Mouse (Mus musculus): ENCODE results near the gene Wdpcp.

Gene Wdpcp

DNA sequence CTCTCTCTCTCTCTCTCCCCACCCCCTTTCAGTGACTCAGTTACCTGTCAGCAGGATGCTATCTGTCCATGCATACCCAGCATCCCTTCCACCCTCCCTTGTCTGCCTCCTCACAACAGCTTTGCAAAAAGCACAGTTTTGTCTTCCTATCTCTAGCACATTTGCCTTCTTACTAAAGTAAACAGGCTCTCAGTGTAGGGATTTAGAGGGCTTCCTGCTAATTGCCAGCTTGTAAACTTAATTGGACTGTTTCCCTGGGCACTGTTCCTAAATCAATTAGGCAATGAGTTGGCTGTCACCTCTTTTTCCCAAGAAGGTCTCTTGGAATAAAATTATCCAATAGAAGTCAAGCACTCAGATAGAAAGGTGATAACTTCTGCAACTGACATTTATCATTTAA is 141.5 kb downstream of the Wdpcp start:
- in situ Hi-C loops (cut with MboI; ENCODE audit: low pct_unique_long_range_greater_than_20kb in 1 of 2, low sequenced_read_pairs in 2 of 2, unreplicated experiment in 1 of 2) = no loop called here

DNA sequence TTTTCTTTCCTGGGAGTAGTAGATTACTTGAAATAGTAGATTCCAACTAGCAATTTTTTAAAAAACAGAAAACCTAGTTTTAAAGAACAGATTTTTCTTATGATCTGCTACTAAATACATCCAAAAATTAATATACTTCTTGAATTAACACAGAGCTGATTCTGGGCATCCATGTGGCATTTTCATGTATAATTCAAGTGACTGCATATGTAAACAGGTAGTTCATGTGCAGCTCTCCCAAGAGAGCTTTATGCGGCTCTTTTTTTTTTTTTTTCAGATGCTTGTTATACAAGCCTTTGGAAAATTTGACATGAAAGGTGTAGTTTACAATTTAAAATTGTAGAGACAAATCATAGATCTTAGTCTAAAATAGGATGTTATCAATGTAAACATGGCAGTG is 142.0 kb downstream of the Wdpcp start:
- in situ Hi-C loops (cut with MboI; ENCODE audit: low pct_unique_long_range_greater_than_20kb in 1 of 2, low sequenced_read_pairs in 2 of 2, unreplicated experiment in 1 of 2) = no loop called here

DNA sequence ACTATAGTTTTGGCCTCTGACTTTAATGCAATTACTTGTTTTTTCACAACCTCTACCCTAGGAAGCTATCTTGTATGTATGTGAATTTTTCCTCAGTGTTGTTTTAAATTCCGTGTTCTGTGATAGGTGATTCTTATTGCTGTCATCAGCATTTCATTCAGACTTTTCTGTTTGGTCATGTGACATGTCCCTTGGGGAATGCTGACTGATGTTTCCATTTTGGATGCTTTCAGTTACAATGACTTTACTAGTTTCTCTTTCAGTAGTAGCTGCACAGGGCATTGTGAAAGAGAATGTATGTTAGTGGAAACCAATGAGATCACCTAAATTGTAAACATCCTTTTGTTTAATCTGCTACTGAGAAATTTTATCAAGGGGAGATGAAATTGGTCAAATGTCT is 154.3 kb downstream of the Wdpcp start:
- in situ Hi-C loops (cut with MboI; ENCODE audit: low pct_unique_long_range_greater_than_20kb in 1 of 2, low sequenced_read_pairs in 2 of 2, unreplicated experiment in 1 of 2) = no loop called here

DNA sequence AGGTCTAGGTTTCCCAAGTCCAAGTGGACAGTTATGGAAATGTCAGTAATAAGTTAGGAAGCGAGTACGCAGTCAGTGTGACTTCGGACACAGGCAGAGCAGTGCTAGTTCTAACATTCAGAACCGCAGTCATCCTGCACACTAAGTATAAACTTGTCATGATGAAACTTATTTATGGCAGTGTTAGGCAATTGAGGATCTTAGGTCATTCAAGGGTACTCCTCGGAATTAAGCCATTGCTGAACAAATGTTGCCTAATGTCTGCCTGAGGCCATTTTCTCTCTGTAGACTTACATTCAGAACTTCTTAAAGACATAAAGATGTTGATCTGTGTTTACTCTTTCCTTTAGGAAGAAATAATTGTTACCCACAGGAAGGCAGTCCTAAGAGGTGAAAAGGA is 157.0 kb downstream of the Wdpcp start:
- in situ Hi-C loops (cut with MboI; ENCODE audit: low pct_unique_long_range_greater_than_20kb in 1 of 2, low sequenced_read_pairs in 2 of 2, unreplicated experiment in 1 of 2) = no loop called here

DNA sequence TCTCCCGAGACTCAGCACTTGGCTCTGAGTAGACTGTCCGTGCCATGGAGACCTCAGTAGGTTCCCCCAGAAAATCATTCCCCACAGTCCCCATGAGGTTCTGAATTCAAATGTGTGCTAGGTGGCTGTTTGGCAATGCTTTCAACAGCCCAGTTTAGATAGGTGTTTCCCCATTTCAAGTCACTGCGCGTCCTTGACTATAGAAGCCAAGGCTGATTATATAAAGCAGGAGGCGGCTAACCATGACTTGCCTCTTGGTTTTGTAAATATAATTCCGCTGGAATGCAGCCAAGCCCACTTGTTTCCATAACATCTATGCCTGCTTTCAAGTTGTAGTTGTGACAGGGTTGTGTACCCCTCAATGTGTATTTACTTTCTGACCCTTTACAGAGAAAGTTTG is 157.9 kb downstream of the Wdpcp start:
- in situ Hi-C loops (cut with MboI; ENCODE audit: low pct_unique_long_range_greater_than_20kb in 1 of 2, low sequenced_read_pairs in 2 of 2, unreplicated experiment in 1 of 2) = no loop called here

DNA sequence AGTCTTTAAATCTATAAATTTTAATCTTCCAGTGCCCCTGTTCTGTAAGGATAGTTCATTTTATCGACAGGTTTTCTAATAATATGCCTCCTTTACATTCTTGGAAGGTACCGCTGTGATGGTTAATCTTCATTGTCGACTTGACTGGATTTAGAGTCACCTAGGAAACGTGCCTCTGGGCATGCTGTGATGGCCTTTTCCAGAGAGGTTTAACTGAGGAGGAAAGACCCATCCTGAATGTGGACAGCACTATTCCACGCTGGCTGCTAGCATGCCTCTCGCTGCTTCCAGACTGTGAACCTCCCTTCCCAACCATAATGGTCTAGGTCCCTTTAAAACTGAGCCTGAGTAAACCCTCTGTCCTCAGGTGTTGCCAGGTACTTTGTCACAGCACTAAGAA is 163.2 kb downstream of the Wdpcp start:
- in situ Hi-C loops (cut with MboI; ENCODE audit: low pct_unique_long_range_greater_than_20kb in 1 of 2, low sequenced_read_pairs in 2 of 2, unreplicated experiment in 1 of 2) = no loop called here

DNA sequence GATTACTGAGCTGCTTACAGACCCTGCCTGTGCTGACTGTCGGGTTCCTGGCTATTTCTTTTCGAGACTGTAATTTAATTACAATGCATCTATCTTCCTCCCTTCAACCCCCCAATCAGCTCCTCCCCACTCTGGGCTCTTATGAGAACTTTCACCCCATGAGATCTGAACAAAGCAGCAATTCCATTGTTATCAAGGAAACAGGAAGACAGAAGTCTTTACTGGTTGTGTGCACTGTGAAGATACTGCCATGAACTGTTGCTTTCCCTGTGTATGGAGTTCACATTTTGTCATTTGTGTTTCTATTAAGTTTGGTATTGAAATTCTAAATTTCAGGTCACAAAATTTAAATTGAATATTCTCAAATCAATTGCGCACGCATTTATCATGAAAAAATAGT is 177.5 kb downstream of the Wdpcp start:
- in situ Hi-C loops (cut with MboI; ENCODE audit: low pct_unique_long_range_greater_than_20kb in 1 of 2, low sequenced_read_pairs in 2 of 2, unreplicated experiment in 1 of 2) = no loop called here

DNA sequence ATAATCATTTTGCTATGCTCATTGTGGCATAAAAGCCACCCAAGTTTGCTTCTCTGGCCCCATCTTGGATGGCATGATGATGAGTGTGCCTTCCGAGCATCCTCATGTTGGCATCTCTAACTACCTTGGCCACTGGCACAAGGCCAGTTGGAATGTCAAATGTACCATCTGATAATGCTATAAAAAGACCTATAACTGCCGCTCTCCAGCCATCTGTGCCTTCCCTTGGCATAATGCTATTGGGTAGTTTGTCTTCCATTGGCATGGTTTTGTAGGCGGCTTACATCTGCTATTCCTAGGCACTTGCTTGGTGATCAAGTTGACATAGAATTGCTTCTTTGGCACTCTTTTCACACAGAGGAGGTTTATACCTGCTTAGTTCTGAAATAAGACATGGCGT is 191.2 kb downstream of the Wdpcp start:
- in situ Hi-C loops (cut with MboI; ENCODE audit: low pct_unique_long_range_greater_than_20kb in 1 of 2, low sequenced_read_pairs in 2 of 2, unreplicated experiment in 1 of 2) = no loop called here

DNA sequence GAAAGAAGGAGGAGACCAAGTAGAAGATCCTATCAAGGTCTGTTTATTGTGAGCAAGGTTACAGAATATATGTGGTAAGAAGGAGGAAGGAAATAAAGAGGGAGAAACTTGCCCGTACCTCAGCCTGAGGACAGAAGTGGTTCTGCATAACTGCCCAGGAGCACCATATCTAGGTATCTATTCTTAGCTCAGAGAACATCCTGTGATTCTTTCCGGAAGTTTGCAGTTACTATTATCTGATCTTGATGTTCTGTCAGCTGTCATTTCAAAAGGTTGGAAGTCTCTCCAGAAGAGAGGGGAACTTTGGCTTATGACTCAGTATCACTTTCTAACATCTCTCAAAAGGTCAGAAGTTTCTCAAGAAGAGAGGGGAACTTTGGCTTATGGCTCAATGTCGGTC is 216.8 kb downstream of the Wdpcp start:
- in situ Hi-C loops (cut with MboI; ENCODE audit: low pct_unique_long_range_greater_than_20kb in 1 of 2, low sequenced_read_pairs in 2 of 2, unreplicated experiment in 1 of 2) = no loop called here

DNA sequence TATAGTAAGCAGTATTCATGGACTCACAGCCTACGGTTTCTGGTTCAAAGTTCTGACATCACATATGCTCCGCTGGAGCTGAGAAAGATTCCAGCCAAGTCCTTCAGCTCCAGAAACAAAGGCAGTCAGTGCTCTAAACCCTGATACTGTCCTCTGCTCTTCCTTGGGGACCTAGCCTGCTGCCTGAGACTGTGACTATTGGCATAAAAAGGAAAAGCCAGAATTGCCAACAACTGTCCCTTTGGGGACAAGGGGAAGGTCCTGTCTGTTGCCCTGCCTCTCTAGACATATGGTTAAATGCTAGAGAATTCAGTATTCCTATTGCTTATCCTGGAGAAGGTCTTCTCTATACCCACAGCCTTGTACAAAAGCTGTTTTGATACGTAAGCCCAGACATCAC is 252.9 kb downstream of the Wdpcp start:
- in situ Hi-C loops (cut with MboI; ENCODE audit: low pct_unique_long_range_greater_than_20kb in 1 of 2, low sequenced_read_pairs in 2 of 2, unreplicated experiment in 1 of 2) = no loop called here

DNA sequence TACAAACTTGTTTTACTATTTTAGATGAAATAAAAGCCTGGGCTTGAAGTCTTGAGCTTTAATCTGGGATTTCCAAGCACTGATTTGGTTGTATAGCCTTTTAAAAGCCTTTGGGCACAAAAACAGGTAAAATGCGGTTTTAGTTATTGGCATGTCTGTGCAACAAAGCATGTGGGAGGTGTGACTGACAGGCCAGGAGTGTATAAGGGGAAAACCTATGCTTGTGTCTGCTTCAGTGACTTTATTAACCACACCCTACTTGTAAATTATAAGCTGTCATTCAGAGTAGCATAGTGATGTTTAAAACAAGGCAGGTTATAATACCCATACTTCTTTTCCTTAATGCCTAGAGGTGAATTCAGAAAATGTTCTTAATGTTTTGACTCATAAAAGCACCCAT is 254.5 kb downstream of the Wdpcp start:
- in situ Hi-C loops (cut with MboI; ENCODE audit: low pct_unique_long_range_greater_than_20kb in 1 of 2, low sequenced_read_pairs in 2 of 2, unreplicated experiment in 1 of 2) = no loop called here

DNA sequence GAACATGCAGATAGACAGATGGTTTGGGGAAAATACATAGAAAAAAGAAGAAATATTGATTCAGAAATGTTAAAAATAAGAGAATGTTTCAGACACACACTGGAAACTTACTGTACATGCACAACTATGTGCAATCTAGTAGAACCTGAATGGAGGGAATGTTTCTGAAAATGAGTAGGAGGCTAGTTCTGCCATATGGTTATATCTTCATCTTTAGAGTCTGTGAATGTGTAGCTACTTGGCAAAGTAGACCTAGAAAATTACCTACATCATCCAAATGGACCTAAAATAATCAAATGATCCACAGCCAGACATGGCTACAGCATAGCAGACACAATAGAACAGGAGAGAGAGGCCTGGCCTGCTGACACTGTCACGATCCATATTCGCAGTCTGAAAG is 275.0 kb downstream of the Wdpcp start:
- in situ Hi-C loops (cut with MboI; ENCODE audit: low pct_unique_long_range_greater_than_20kb in 1 of 2, low sequenced_read_pairs in 2 of 2, unreplicated experiment in 1 of 2) = no loop called here

DNA sequence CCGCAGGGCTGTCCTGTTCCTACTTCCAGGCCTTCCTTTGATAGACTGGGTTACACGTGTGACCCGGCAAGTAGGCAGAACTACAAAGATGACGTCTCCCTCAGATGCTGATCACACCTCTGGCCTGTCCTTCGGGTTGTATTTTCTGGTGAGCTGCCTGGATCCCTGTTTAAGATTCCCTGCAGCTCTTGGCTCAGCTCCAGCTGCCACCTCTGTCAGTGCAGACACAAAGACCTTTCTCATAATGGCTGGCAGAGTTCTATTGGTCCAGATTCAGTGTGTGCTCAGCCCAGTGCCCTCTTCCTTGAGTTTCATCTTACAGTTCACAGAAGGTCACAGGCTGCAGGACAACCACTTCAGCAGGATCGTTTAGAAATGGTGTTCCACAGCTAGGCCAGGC is 292.0 kb downstream of the Wdpcp start:
- in situ Hi-C loops (cut with MboI; ENCODE audit: low pct_unique_long_range_greater_than_20kb in 1 of 2, low sequenced_read_pairs in 2 of 2, unreplicated experiment in 1 of 2) = no loop called here

DNA sequence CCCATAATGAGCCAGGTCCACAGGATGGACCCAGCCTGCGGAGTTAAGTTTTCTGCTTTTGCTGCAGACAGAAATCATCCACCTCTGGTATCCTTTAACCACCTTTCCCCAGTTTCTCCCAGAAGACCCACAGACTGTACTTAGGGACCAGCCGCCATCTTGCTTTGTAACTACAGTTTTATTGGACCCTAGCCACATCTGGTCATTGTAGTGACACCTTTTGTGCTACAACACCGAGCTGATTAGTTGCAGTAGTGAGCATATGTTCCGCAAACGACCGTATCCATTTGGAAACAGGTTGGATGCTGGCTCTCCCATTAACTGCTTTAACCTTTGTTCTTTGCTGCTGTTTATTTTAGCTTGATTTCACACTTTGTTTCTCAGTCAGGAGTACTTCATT is 292.5 kb downstream of the Wdpcp start:
- in situ Hi-C loops (cut with MboI; ENCODE audit: low pct_unique_long_range_greater_than_20kb in 1 of 2, low sequenced_read_pairs in 2 of 2, unreplicated experiment in 1 of 2) = no loop called here

DNA sequence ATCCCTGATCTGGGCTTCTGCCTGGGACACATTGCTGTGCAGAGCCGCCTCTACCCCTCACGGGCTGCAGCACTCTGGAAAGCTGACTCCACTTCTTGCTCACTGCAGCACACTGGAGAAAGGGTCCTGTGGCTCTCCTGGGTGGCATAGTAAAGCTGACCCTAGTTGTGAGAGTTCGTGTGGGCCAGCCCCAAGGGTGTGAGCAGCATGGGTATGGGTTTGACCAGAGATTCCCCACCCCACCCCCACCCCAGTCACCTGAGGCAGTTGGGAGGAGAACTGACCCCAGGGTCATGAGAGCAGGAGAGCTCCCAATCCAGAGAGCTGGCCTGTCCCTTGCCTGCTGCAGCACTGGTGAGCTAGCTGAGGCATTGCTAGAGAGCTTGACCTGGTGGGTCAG is 296.6 kb downstream of the Wdpcp start:
- in situ Hi-C loops (cut with MboI; ENCODE audit: low pct_unique_long_range_greater_than_20kb in 1 of 2, low sequenced_read_pairs in 2 of 2, unreplicated experiment in 1 of 2) = no loop called here

DNA sequence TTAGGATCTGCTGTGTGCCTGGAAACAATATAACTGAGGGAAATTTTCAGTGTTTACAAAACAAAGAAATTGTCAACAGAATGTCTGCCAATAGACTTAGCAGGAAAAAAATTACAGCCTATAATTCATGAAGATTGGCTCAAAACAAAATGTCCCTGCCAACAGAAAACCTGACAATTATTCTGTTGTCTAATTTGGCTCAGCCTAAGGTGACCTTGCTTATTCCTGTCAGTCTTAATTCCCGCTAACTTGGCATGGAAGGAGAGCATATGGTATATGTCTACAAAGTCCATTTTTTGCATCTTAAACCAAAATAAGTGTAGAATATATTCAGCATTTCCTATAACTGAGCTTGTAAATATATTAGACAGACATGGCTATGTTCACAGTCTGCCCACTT is 298.8 kb downstream of the Wdpcp start:
- in situ Hi-C loops (cut with MboI; ENCODE audit: low pct_unique_long_range_greater_than_20kb in 1 of 2, low sequenced_read_pairs in 2 of 2, unreplicated experiment in 1 of 2) = no loop called here

DNA sequence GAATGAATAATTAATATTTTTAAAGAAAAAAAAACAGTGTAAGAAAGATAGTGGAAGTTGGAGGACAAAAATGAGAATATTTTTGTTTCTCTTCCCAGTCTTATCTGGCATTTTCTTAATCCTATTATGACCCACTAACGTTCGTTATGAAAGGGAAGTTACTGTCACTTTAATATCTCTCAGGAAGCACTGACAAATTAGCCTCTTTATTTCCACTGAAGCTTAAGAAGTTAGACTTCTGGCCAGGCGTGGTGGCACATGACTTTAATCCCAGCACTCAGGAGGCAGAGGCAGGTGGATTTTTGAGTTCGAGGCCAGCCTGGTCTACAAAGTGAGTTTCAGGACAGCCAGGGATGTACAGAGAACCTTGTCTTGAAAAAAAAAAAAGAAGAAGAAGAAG is 299.7 kb downstream of the Wdpcp start:
- in situ Hi-C loops (cut with MboI; ENCODE audit: low pct_unique_long_range_greater_than_20kb in 1 of 2, low sequenced_read_pairs in 2 of 2, unreplicated experiment in 1 of 2) = no loop called here

DNA sequence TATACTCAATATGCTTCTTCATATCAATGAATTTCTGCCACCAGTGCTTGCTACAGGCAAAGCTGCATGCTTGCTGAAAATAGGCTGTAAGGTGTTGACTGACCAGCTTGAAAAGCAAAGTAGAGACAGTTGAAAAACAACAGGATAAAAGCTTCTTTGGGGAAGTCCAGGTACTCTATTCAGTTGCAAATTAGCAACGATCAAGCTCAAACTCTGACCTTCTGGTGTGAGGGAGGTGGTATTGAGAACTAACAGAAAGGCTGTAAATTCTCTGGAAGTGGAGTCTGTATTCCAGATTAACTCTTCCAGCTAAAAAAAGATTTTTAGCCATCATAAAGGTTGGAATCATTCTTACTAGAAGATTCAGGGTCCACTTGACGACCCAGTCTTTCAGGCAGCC is 303.0 kb downstream of the Wdpcp start:
- in situ Hi-C loops (cut with MboI; ENCODE audit: low pct_unique_long_range_greater_than_20kb in 1 of 2, low sequenced_read_pairs in 2 of 2, unreplicated experiment in 1 of 2) = no loop called here

DNA sequence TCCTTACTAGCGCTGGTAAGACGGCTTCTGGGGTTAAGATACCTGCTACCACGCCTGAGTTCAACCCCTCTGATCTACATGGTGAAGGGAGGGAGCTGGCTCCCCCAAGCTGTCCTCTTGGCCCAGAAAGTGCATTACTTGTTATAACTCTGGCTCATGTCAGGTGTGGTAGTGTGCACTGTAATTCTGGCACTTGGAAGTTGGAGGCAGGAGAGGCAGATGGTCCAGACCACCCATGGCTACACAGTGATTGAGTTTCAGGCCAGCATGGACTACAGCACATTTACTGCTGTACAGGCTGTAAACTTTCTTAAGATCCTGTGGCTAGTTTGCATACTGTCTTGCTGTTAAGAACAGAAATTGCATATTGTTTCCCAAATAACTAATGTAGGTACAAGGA is 322.7 kb downstream of the Wdpcp start:
- in situ Hi-C loops (cut with MboI; ENCODE audit: low pct_unique_long_range_greater_than_20kb in 1 of 2, low sequenced_read_pairs in 2 of 2, unreplicated experiment in 1 of 2) = no loop called here

DNA sequence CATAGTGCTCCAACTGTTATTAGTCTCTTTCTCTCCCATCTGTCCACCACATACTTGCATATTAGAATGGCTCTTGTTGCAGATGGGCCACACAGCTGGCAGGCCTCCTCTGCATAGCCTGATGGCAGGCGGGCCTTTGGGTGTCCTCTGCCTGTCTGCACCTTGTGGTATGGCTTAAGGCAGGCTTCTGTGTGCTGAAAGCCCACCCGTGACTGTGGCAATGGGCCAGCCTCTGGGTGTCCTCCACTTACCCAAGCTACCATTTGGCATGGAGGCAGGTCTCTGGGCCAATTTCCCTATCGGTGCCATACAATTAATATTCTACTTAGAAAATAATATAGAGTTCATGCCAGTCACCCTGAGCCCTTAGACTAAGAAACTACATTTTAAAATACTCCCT is 350.5 kb downstream of the Wdpcp start:
- in situ Hi-C loops (cut with MboI; ENCODE audit: low pct_unique_long_range_greater_than_20kb in 1 of 2, low sequenced_read_pairs in 2 of 2, unreplicated experiment in 1 of 2) = no loop called here

Data from mouse embryonic stem cell (cell line).